Mouse (Mus musculus) MN1 (cell line): Measurements from ENCODE around the gene 1810046K07Rik.

Source experiments
- DNase-seq: peaks from one replicate; pipeline ENCODE4 v3.0.0-alpha.2; 2016; ENCODE audit warnings: low spot score

The 1810046K07Rik gene

DNA sequence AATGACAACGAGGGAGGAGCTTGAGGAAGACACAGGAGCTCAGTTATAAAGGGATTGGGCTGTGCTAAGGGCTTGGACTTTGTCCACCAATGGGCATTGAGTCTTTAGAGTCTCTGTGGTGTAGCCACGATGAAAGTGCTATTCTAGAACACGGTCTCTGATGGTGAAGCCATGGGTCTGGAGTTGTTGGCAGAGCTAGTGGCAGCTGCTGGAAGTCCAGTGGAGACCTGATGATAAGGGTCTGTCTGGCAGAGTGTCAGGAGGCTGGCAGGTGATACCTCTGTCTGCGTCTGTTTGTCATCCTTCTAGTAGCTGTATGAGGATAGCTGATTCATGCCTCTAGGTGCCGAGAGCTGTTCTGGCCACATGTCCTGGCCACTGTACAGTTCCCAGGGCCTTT lies 24.7 kb downstream of the 1810046K07Rik start:
- no peak for DNase-seq

DNA sequence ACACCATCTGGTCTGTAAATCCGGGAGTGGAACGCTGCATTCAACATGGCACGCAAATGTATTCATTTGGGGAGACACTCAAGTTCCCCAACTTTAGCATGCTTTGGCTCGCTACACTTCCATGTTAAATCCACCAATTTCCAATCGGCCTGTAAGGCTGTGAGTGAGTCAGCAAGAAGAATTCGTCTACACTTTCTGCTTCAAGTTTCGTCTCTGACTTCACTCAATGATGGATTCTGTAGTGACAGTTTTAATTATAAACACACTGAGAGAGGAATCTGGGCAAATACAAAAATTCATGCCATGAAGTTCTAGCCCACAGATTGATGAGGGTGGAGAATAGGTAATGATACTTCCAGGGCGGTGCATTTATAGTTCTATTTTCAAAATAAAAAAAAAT lies 35.2 kb downstream of the 1810046K07Rik start:
- DNase-seq: no peak

DNA sequence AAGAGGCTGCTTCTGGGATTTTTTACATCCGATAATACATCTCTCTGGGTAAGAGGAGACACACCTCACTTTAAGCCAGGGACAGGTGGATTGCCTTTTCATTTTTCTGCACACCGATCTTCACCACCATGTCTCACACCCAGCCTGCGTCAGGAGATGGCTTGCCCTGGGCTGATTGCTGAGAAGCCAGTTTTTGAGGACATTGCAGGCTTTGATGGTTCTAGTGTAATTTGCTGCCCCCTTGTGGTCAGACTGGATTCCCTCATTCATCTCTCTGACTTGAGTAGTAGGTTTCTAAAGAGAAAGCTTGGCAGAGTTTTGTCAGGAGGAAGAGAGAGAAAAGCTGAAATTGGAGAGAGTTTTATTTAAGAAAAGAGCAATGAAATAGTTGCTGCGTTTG lies 36.0 kb downstream of the 1810046K07Rik start:
- DNase-seq: peak; percentile 73

DNA sequence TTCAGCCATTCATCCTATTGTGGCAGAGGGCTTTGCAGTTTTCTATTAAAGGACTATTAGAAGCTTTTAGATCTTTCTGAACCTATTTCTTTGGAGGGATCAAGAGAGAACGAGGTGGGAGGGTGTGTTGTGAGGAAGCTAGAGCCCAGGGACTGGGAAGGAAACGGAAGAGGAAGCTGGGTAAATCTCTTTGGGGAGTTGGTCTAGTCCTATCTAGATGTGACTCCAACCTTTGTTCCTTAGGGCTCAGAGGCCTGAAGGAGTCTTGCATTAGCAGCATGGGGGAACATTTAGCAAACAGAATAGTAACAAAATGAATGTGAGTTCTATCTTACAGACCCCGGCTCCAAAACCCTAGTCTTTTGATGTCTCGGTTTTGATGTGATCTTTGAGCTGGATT lies 37.7 kb downstream of the 1810046K07Rik start:
- no peak for DNase-seq

DNA sequence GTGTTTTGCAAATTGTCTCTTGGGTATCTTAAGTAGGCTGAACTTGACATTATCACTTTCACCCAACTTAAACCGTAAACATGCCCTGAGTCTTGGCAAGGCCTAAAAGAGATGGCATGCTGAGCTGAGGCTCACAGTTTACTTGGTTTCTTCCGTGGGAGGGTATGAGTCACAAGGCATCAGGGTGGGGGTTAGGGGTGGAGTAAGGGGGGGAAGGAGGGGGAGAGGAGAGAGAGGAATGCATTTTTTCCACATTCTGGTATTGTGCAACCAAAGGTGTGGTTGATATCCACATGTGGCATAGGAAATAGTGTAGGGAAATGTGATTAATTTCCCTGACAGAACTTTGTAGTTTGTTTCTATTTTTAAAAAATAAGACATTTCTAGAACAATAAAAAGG lies 42.6 kb downstream of the 1810046K07Rik start:
- no peak for DNase-seq

DNA sequence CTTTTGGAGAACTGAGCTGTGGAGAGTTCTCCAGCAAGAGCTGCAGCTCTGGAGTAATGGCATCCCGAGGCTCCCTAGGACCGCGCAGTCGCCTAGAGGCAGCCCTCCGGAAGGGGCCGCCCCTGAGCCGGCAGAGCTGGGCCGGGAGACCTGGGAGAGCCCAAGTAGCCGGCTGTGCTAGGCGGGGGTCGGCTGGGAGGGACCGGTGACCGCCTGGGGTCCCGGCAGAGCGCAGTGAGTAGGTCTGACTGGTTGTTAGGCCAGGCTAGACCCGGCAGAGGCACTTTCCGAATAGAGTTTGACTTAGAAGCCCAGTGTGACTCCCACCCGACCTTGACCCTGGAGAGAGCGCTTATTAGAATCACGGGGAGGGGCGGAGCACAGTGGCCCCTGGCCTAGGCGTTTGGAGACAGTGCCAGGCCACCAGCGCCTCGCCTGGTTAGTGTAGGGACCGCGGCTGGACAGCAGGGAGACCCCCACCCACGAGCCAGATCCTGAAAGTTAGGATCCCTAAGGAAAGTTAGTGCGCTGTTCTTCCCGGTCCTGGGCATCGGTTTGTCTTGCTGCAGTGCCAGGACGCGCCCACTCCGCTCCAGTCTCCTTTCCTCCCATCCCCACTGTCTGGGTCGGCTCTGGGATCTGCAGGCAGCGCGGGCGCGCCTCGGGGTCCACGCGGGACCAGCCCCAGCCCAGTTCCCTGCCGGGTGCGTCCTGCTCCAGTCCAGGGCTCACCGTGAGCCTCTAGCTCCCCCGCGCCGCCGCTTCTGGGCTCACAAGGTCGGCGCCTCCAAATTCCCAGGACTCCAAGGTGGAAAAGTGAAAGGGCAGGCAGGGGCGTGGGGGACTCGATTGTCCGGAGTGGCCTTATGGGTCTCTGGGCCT lies 50.0 kb downstream of the 1810046K07Rik start, which contains the start of gene Colca2:
Gene Colca2 (minus strand): TSS at position 70 of the 882 bp plus-strand sequence.
- DNase-seq: no peak

DNA sequence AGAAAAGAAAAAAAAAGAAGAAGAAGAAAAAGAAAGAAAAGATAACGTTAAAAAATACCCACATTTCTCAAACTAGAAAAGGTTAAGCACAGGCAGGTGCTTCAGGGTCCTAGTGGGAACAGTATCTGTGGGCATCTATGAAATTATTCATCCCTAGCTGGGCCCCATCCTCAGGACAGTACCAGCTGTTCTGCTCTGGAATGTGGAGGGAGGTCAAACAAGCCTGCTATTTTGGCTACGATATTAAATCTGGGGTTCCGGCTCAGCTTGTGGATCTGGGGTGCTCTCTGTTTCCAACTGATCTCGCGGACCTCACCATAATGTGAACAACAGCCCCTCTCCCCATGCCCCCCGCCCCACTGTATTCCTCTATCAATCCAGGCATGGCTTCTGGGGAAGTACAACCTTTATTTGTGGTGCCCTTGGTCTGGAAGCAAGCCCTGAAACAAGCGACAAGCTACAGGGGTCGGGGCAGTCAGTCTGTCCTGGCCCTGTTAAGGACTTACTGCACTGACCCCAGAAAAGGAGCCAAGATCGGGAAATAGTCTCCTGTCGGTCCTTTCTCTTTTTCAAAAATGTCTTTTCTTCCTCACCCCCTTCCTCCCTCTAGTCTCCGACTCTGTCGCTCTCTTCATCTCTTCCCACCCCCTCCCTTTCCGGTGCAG lies 50.8 kb downstream of the 1810046K07Rik start:
- DNase-seq: no peak

DNA sequence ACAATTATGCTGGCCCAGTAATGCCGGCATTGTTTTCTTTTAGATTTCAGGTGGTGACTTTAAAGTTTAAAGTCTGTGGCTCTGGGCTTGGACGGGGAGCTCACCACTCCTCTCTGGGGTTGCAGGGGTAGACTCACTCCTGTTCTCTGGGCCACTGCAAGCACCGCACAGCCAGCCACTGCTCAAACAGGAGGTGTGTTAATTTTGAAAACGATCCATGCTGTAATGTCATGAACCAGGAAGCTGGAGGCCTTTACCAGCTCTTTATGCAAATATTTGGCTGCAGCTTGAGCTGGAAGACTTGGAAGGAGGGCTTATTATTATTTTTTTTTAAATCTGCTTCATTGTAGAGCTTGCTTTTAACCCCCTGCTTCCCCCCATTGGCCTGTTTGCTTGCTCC lies 54.0 kb downstream of the 1810046K07Rik start:
- no peak for DNase-seq

DNA sequence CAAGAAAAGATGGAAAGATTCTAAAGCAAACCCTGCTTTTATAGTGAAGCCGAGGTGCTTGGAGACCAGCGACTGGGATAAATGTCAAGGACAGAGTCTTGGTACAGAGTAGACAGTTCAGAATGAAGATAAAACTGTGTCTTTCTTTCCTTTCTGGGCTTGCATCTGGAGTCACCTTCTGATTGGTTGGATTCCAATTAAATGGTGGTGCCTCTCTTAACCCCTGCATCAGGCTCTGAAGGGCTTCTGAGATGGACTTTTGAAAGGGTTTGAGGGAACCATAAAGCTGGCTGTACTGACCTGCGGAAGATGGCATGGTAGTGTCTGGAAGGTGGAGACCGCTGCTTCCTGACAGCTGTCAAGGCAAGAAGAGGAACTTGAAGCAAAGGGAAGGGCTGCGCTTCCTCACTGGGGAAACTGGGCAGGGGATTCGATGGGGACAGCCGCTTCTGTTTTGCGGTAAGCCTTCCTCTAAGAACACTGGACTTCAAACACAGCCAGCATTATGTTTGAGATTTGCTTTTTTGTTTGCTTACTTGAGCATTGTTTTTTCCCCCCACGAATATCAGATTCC lies 55.0 kb downstream of the 1810046K07Rik start:
- DNase-seq: no peak

DNA sequence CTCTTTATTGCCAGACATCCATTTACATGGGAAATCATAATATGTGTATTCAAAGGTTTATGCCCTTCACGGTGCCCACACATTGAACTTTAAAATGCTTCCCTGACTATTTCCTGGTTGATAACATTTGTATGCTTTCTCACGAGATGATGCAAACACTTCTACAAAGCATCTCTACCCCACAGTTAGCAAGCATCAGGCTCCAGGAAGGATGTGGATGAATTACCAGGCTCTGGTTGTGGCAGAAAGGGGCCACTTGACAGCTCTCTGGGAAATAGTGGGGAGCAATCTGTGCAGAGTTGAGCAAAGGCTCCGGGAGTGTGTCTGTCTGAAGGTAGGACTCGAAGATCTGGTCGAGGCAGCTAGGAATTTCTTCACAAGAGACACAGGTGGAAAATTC lies 56.6 kb downstream of the 1810046K07Rik start:
- DNase-seq: no peak

DNA sequence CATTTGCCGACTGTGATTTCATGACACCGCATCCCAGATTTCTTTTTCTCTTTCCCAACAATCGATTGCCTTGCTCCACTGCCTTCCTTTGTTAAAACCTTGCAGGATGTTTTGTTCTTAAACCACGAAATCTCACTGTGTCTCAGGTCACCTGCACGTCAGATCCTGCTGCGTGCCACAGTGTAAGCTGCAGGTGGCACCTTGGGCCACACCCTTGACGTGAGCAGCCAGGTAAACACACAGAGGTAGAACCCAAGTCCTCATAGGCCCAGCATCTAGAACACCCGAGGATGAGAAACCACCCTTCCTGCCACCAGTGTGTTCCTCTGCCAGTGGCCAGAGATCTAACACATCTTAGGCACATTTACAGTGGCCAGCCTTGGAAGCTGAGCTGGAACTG lies 57.6 kb downstream of the 1810046K07Rik start:
- no peak for DNase-seq

DNA sequence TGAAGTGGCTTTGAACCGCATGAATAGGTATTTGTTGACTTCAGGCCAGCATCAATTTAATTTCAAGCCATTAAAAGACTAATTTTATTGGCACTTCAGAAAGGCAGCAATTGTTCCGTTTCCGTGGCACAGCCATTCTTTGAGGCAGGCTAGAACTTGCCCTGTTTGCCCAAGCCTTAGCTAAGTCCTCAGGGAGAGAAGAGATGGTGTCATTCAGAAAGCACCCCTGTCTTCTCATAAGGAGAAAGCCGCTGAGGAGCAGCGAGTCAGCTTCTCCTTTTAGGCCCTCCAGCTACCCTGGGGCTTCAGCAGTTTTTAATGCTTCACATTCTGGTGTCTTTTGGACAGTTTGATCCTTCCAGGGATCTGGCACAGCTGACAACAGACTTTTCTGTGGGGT lies 59.9 kb downstream of the 1810046K07Rik start:
- DNase-seq: no peak

DNA sequence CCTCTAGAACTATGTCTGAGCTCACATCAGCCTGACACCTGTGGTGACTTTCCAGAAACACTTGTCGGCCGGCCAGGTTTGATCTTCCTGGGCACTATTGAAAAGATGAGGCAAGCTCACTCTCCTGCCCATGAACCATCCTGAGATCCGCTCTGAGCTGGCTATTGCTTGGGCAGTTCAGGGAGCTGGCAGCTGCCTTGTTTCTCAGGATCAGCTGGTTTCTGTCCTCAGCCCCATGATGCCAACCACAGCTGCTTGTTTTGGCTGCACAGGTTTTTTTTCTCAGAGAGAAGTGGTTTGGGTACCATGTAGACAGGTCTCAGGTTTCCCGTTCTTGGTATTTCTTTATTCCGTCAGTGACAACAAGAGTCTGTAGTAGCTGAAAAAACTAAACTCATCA lies 70.3 kb downstream of the 1810046K07Rik start:
- DNase-seq: no peak

DNA sequence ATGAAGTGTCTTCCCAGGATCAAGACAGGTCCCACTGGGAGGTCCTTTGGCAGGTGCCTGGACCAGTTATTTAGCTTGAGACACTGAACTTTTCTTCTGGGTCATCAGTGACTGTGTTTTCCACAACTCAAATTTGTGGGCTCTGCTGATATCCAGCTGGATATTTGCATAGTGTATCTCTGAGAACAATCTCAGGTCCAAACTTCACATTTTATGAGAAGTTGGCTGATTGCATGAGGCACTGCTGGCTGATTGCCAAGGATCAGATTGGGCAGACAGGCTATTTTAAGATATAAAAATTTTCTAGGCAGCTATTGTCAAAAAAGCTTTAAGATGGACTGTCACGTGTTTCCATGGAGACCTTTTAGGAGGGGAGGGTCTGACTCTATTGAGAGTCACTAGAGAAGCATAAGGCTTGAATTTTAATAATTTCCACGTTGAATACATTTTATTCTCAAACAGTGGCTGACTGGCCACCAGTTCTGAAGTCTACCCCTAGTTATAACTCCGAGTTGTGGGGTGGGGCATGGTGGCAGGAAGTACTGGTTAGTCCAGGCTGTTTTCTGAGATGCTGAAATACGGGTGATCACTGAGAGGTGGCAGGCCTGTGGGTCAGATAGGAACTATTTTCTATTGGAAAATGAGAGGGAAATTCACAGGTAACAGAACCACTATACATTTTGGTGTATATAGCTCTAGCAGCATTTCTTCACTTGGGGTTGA lies 71.8 kb downstream of the 1810046K07Rik start:
- no peak for DNase-seq
